8 mouse cellular contexts compared by ENCODE assay signal in the genomic region with DNA sequence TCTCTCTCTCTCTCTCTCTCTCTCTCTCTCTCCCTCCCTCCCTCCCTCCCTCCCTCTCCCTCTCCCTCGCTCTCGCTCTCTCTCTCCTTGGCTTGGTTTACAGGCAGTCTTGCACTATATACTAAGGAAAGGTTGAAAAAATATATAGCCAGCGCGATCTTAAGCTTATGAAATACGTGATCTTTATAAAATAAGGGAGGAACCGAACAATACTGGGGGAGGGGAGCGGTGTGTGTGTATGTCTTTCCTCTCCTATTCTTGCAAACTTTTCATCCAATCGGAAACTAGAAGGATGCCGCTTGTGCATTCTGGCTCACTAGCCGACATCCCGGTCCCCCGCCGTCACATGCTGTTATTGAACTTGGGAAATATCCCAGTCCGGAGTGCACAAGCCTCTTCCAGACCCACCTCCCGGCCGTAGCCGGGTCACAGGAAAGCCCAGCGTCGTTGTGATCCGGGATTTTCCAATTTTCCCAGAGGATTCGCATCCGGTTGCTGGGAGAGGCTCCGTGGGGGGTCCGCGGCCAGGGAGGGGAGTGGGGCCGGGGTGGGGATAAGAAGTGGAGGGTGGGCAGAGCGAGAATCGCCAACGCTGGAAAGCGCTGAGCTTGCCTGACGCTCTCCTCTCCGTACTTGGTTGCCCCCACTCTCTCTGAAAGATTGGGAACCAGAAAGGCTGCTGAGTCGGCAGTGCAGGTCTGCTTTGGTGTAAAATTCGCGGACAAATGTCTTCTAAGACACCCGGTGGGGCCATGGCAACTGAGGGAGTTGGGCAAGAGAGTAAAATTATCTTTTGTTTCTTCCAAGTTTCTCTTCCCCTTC. TPM values are rescaled to one million over a fixed set of nuclear protein-coding genes. Genes with fewer than 3 reads are reported as not detected.
DNase-seq lines count a peak whose midpoint lies in the region; ATAC-seq and TF ChIP-seq lines count a peak whose summit lies in the region.

No protein-coding gene starts in this region.

- under 1% methylated on average over 36 of the region's 36 CpGs for WGBS in bone marrow, adult 2 months
- under 1% methylated on average over 36 of the region's 36 CpGs for WGBS in hindbrain, embryonic 10.5 days
- 0% methylated on average over 34 of the region's 36 CpGs for WGBS in limb, embryonic 11.5 days
- under 1% methylated on average over 36 of the region's 36 CpGs for WGBS in midbrain, embryonic 11.5 days
- WGBS in stomach, embryonic 14.5 days, result under 1% methylated on average over 36 of the region's 36 CpGs

- peak; percentile 75 for ATAC-seq in limb, embryonic 11.5 days (ENCODE audit: insufficient number of reproducible peaks, low FRiP score, low TSS enrichment, low read depth)
- ATAC-seq in midbrain, embryonic 11.5 days (ENCODE audit: low FRiP score), result peak; percentile 64
- peak; percentile 29; the same call in 1 of the 2 replicates for ATAC-seq in stomach, embryonic 14.5 days (ENCODE audit: insufficient number of reproducible peaks, insufficient read depth, low FRiP score, low read depth)

- peak overlapping the region; percentile 89 for H3K27ac ChIP-seq in bone marrow, adult 2 months (ENCODE audit: control insufficient read depth, insufficient read depth, low read depth, low read length, poor library complexity)
- H3K27ac ChIP-seq in hindbrain, embryonic 10.5 days, result peak overlapping the region; percentile 75; the same call in 1 of the 2 replicates
- H3K27ac ChIP-seq in limb, embryonic 11.5 days (replicated peaks; ENCODE audit: low read depth, low read length), result no peak overlapping the region
- no peak overlapping the region for H3K27ac ChIP-seq in midbrain, embryonic 11.5 days (ENCODE audit: low read depth, low read length)
- peak overlapping the region; percentile 33; the same call in 1 of the 2 replicates for H3K27ac ChIP-seq in stomach, embryonic 14.5 days (ENCODE audit: low read length)

- H3K4me2 ChIP-seq in limb, embryonic 11.5 days (ENCODE audit: low read depth, severe bottlenecking), result peak overlapping the region; percentile 90
- H3K4me2 ChIP-seq in midbrain, embryonic 11.5 days, result peak overlapping the region; percentile 96
- H3K4me2 ChIP-seq in stomach, embryonic 14.5 days (replicated peaks; ENCODE audit: low read depth, low read length), result peak overlapping the region; percentile 98

- H3K9me3 ChIP-seq in erythroblast, embryonic 14.5 days (ENCODE audit: control insufficient read depth, low read length), result peaks cover 11% of the 10 kb centered on the region
- no peaks in the 10 kb centered on the region for H3K9me3 ChIP-seq in hindbrain, embryonic 10.5 days
- H3K9me3 ChIP-seq in limb, embryonic 11.5 days (ENCODE audit: control insufficient read depth, low read length), result no peaks in the 10 kb centered on the region
- no peaks in the 10 kb centered on the region for H3K9me3 ChIP-seq in midbrain, embryonic 11.5 days (ENCODE audit: control insufficient read depth, low read length)
- H3K9me3 ChIP-seq in stomach, embryonic 14.5 days (ENCODE audit: control insufficient read depth, low read depth, low read length), result no peaks in the 10 kb centered on the region

- TF ChIP-seq POLR2A in bone marrow, adult 2 months (IDR thresholded peaks at IDR 0.05; ENCODE audit: borderline replicate concordance, control insufficient read depth, low read depth, low read length), result no peak

- peak overlapping the region; percentile 48; the same call in 1 of the 2 replicates for H3K9ac ChIP-seq in limb, embryonic 11.5 days (ENCODE audit: low read length)
- peak overlapping the region; percentile 50 for H3K9ac ChIP-seq in midbrain, embryonic 11.5 days (ENCODE audit: low read length)
- peak overlapping the region; percentile 45 for H3K9ac ChIP-seq in stomach, embryonic 14.5 days (replicated peaks; ENCODE audit: low read depth, low read length)

- H3K36me3 ChIP-seq in erythroblast, embryonic 14.5 days (ENCODE audit: control insufficient read depth), result peaks cover 29% of the 10 kb centered on the region
- H3K36me3 ChIP-seq in hindbrain, embryonic 10.5 days, result no peaks in the 10 kb centered on the region
- H3K36me3 ChIP-seq in limb, embryonic 11.5 days (ENCODE audit: control insufficient read depth, insufficient read depth, low read length), result no peaks in the 10 kb centered on the region
- no peaks in the 10 kb centered on the region for H3K36me3 ChIP-seq in midbrain, embryonic 11.5 days (ENCODE audit: control insufficient read depth, insufficient read depth, low read length)
- no peaks in the 10 kb centered on the region for H3K36me3 ChIP-seq in stomach, embryonic 14.5 days (ENCODE audit: control insufficient read depth, insufficient read depth, low read length)

- H3K4me1 ChIP-seq in bone marrow, adult 2 months (ENCODE audit: control insufficient read depth, insufficient read depth, low read length), result peaks cover 3% of the 10 kb centered on the region; the same call in 1 of the 2 replicates
- peaks cover 53% of the 10 kb centered on the region for H3K4me1 ChIP-seq in erythroblast, embryonic 14.5 days (ENCODE audit: control insufficient read depth)
- H3K4me1 ChIP-seq in hindbrain, embryonic 10.5 days (replicated peaks), result peaks cover 25% of the 10 kb centered on the region
- peaks cover 8% of the 10 kb centered on the region; the same call in 1 of the 2 replicates for H3K4me1 ChIP-seq in limb, embryonic 11.5 days (ENCODE audit: control insufficient read depth, insufficient read depth, low read length)
- H3K4me1 ChIP-seq in midbrain, embryonic 11.5 days (ENCODE audit: control insufficient read depth, insufficient read depth, low read length), result peaks cover 17% of the 10 kb centered on the region
- peaks cover 14% of the 10 kb centered on the region; the same call in 1 of the 2 replicates for H3K4me1 ChIP-seq in stomach, embryonic 14.5 days (ENCODE audit: control insufficient read depth, insufficient read depth, low read length)

- intact Hi-C loops in heart, postnatal 25 days (cut with DNase I), result loop anchor here (5.0 kb wide), 1 partner anchor 47 kb away; a partner anchor contains a TSS

- peaks cover 8% of the 10 kb centered on the region for H3K27me3 ChIP-seq in erythroblast, embryonic 14.5 days (ENCODE audit: control insufficient read depth)
- H3K27me3 ChIP-seq in hindbrain, embryonic 10.5 days (ENCODE audit: insufficient read depth, poor library complexity, severe bottlenecking), result peaks cover 67% of the 10 kb centered on the region
- H3K27me3 ChIP-seq in limb, embryonic 11.5 days (ENCODE audit: control insufficient read depth, insufficient read depth, low read length), result peaks cover 18% of the 10 kb centered on the region
- peaks cover 42% of the 10 kb centered on the region for H3K27me3 ChIP-seq in midbrain, embryonic 11.5 days (ENCODE audit: control insufficient read depth, insufficient read depth, low read length)
- no peaks in the 10 kb centered on the region for H3K27me3 ChIP-seq in stomach, embryonic 14.5 days (ENCODE audit: control insufficient read depth, insufficient read depth, low read length)

- peak; percentile 98 for DNase-seq in heart, adult 11 months
- no peak for DNase-seq in heart, postnatal 25 days (ENCODE audit: low spot score)
- DNase-seq in hindbrain, embryonic 10.5 days (ENCODE audit: low spot score), result peak; percentile 65
- DNase-seq in limb, embryonic 11.5 days (ENCODE audit: low spot score), result peak; percentile 71
- DNase-seq in midbrain, embryonic 11.5 days (ENCODE audit: low spot score, missing footprints), result peak; percentile 96

- TF ChIP-seq CTCF in bone marrow, adult 2 months (IDR thresholded peaks at IDR 0.05; ENCODE audit: control insufficient read depth, insufficient read depth, low read length), result no peak

- H3K4me3 ChIP-seq in bone marrow, adult 2 months (replicated peaks; ENCODE audit: control insufficient read depth, low read depth, low read length), result peak overlapping the region; percentile 71
- peak overlapping the region; percentile 76 for H3K4me3 ChIP-seq in erythroblast, embryonic 14.5 days (replicated peaks)
- peak overlapping the region; percentile 70 for H3K4me3 ChIP-seq in hindbrain, embryonic 10.5 days
- peak overlapping the region; percentile 57 for H3K4me3 ChIP-seq in limb, embryonic 11.5 days (ENCODE audit: low read depth, low read length)
- H3K4me3 ChIP-seq in midbrain, embryonic 11.5 days (ENCODE audit: low read depth, low read length), result peak overlapping the region; percentile 48
- H3K4me3 ChIP-seq in stomach, embryonic 14.5 days (ENCODE audit: low read depth, low read length), result peak overlapping the region; percentile 60

RNA-seq across cellular contexts. Expression of a gene that starts 0.8 kb away (rescaled TPM):
- 1 to 10 TPM; 2.0 to 2.2 TPM for total RNA-seq in heart, postnatal 25 days (2021)
- 32.1 and 38.2 TPM in 2 replicates for polyA plus RNA-seq in bone marrow, adult 2 months (2011; ENCODE audit: insufficient read depth, insufficient read length, low replicate concordance, missing spikeins)
- polyA plus RNA-seq in erythroblast, embryonic 14.5 days (2012), result 7.4 and 7.6 TPM in 2 replicates
- 2.0 and 2.3 TPM in 2 replicates for polyA plus RNA-seq in hindbrain, embryonic 10.5 days (2016; fragmentation: Nextera tagmentation; extraction: Ambion mirVana)
- 2.0 and 2.9 TPM in 2 replicates for polyA plus RNA-seq in limb, embryonic 11.5 days (2014; fragmentation: Nextera tagmentation; extraction: Ambion mirVana)
- polyA plus RNA-seq in midbrain, embryonic 11.5 days (2014; fragmentation: Nextera tagmentation; extraction: Ambion mirVana), result 3.7 and 4.3 TPM in 2 replicates
- 4.5 and 6.1 TPM in 2 replicates for polyA plus RNA-seq in stomach, embryonic 14.5 days (2014; fragmentation: Nextera tagmentation; extraction: Ambion mirVana)

RNA-seq across cellular contexts. Expression of a gene that starts 10.1 kb away (rescaled TPM):
- total RNA-seq in heart, postnatal 25 days (2021), result 1 to 10 TPM; 2.4 to 3.9 TPM
- 1.8 and 5.5 TPM in 2 replicates for polyA plus RNA-seq in bone marrow, adult 2 months (2011; ENCODE audit: insufficient read depth, insufficient read length, low replicate concordance, missing spikeins)
- not detected in 2 replicates for polyA plus RNA-seq in erythroblast, embryonic 14.5 days (2012)
- polyA plus RNA-seq in hindbrain, embryonic 10.5 days (2016; fragmentation: Nextera tagmentation; extraction: Ambion mirVana), result 1.1 and 1.4 TPM in 2 replicates
- 0.37 and 0.74 TPM in 2 replicates for polyA plus RNA-seq in limb, embryonic 11.5 days (2014; fragmentation: Nextera tagmentation; extraction: Ambion mirVana)
- polyA plus RNA-seq in midbrain, embryonic 11.5 days (2014; fragmentation: Nextera tagmentation; extraction: Ambion mirVana), result 0.70 and 0.72 TPM in 2 replicates
- polyA plus RNA-seq in stomach, embryonic 14.5 days (2014; fragmentation: Nextera tagmentation; extraction: Ambion mirVana), result 2.9 and 3.5 TPM in 2 replicates

RNA-seq across cellular contexts. Expression of a gene that starts 46.9 kb away (rescaled TPM):
- total RNA-seq in heart, postnatal 25 days (2021), result 10 to 100 TPM; 15.5 to 16.7 TPM
- 22.2 and 50.8 TPM in 2 replicates for polyA plus RNA-seq in bone marrow, adult 2 months (2011; ENCODE audit: insufficient read depth, insufficient read length, low replicate concordance, missing spikeins)
- 1.6 and 3.8 TPM in 2 replicates for polyA plus RNA-seq in erythroblast, embryonic 14.5 days (2012)
- 56.0 and 60.8 TPM in 2 replicates for polyA plus RNA-seq in hindbrain, embryonic 10.5 days (2016; fragmentation: Nextera tagmentation; extraction: Ambion mirVana)
- polyA plus RNA-seq in limb, embryonic 11.5 days (2014; fragmentation: Nextera tagmentation; extraction: Ambion mirVana), result 63.8 and 73.1 TPM in 2 replicates
- 70.9 and 73.9 TPM in 2 replicates for polyA plus RNA-seq in midbrain, embryonic 11.5 days (2014; fragmentation: Nextera tagmentation; extraction: Ambion mirVana)
- 56.8 and 62.3 TPM in 2 replicates for polyA plus RNA-seq in stomach, embryonic 14.5 days (2014; fragmentation: Nextera tagmentation; extraction: Ambion mirVana)

Comparison
In these comparisons a context has a peak if more than half of its experiments do, and no peak if none do; other contexts are left out.
1. H3K27ac ChIP-seq: peak in bone marrow, adult 2 months (single experiment), hindbrain, embryonic 10.5 days (single experiment) and stomach, embryonic 14.5 days (single experiment); none in limb, embryonic 11.5 days (single experiment) and midbrain, embryonic 11.5 days (single experiment).
2. Peak in every context shown above with its lines, with median percentiles within 50 percentile points of each other: H3K4me3 ChIP-seq, ATAC-seq, H3K4me2 ChIP-seq and H3K9ac ChIP-seq.